Comparison of ENCODE assay signal across 9 mouse cellular contexts in genomic region chr11:49727877-49728276, GRCm38 (mm10). TPM values are rescaled to one million over a fixed set of nuclear protein-coding genes. Genes with fewer than 3 reads are reported as not detected.
DNase-seq lines count a peak whose midpoint lies in the region; ATAC-seq lines count a peak whose summit lies in the region.
"Had no signal": no experiment of that assay in that cellular context is flagged by ENCODE, and none has a peak within 500 bp of the region (broad histone marks: within the 10 kb centered on the region; RNA-seq: fewer than 3 reads in every experiment).

No protein-coding gene starts in this region.

- peaks cover 5% of the 10 kb centered on the region for H3K4me1 ChIP-seq in hindbrain, embryonic 10.5 days (replicated peaks)
- H3K4me1 ChIP-seq in hindbrain, embryonic 13.5 days (replicated peaks) = peaks cover 6% of the 10 kb centered on the region; the same call in 1 of the 2 replicates
- H3K4me1 ChIP-seq: limb, embryonic 15.5 days had no signal

- H3K36me3 ChIP-seq in hindbrain, embryonic 10.5 days = no peaks in the 10 kb centered on the region
- no peaks in the 10 kb centered on the region for H3K36me3 ChIP-seq in hindbrain, embryonic 13.5 days
- H3K36me3 ChIP-seq: limb, embryonic 15.5 days had no signal

- no peaks in the 10 kb centered on the region for H3K27me3 ChIP-seq in hindbrain, embryonic 10.5 days (ENCODE audit: insufficient read depth, poor library complexity, severe bottlenecking)
- H3K27me3 ChIP-seq in hindbrain, embryonic 13.5 days = no peaks in the 10 kb centered on the region
- H3K27me3 ChIP-seq: limb, embryonic 15.5 days had no signal

- H3K4me3 ChIP-seq in hindbrain, embryonic 10.5 days = no peak overlapping the region
- no peak overlapping the region for H3K4me3 ChIP-seq in hindbrain, embryonic 13.5 days
- H3K4me3 ChIP-seq: limb, embryonic 15.5 days had no signal

- intact Hi-C loops in heart, postnatal 14 days (cut with DNase I) = loop anchor here (2.0 to 5.0 kb wide), 4 partner anchors 76 to 141 kb away; no protein-coding TSS in a partner anchor

- H3K27ac ChIP-seq in hindbrain, embryonic 10.5 days = no peak overlapping the region
- H3K27ac ChIP-seq in hindbrain, embryonic 13.5 days = no peak overlapping the region
- H3K27ac ChIP-seq: limb, embryonic 15.5 days had no signal

- H3K4me2 ChIP-seq in hindbrain, embryonic 13.5 days = no peak overlapping the region
- H3K4me2 ChIP-seq: limb, embryonic 15.5 days had no signal

- no peak overlapping the region for H3K9ac ChIP-seq in hindbrain, embryonic 13.5 days
- H3K9ac ChIP-seq: limb, embryonic 15.5 days had no signal

- ATAC-seq in hindbrain, embryonic 13.5 days (ENCODE audit: low FRiP score) = no peak
- peak; percentile 74 for ATAC-seq in megakaryocyte-erythroid progenitor cell, adult 5-6 weeks (replicated peaks; ENCODE audit: low FRiP score, low TSS enrichment, poor library complexity, severe bottlenecking)

- DNase-seq in hindbrain, embryonic 10.5 days (ENCODE audit: low spot score) = peak; percentile 47
- peak; percentile 60 for DNase-seq in adrenal gland, adult 2 months
- peak; percentile 45 for DNase-seq in embryo, embryonic 9.5 days (ENCODE audit: extremely low spot score)
- peak; percentile 55 to 69 for DNase-seq in heart, postnatal 14 days
- DNase-seq in layer of hippocampus, postnatal 36 days = peak; percentile 33 to 34
- peak; percentile 9 for DNase-seq in spleen, adult 12 weeks (ENCODE audit: low spot score)

- H3K9me3 ChIP-seq in hindbrain, embryonic 10.5 days = no peaks in the 10 kb centered on the region
- no peaks in the 10 kb centered on the region for H3K9me3 ChIP-seq in hindbrain, embryonic 13.5 days
- H3K9me3 ChIP-seq: limb, embryonic 15.5 days had no signal

- WGBS in hindbrain, embryonic 10.5 days = 19% methylated on average over 3 of the region's 3 CpGs
- 15% methylated on average over 3 of the region's 3 CpGs for WGBS in hindbrain, embryonic 13.5 days

RNA-seq across cellular contexts. Expression of gene Cnot6, which starts 15.4 kb away (rescaled TPM):
- polyA plus RNA-seq in hindbrain, embryonic 10.5 days (2016; fragmentation: Nextera tagmentation; extraction: Ambion mirVana) = 57.3 and 60.8 TPM in 2 replicates
- polyA plus RNA-seq in hindbrain, embryonic 13.5 days (2015; fragmentation: Nextera tagmentation; extraction: Ambion mirVana) = 57.1 and 57.4 TPM in 2 replicates
- total RNA-seq in adrenal gland, adult 2 months (2021) = 10 to 100 TPM; 36.6 to 38.2 TPM
- 2.5 and 2.6 TPM in 2 replicates for polyA plus RNA-seq in adrenal gland, adult 2 months (2012; rRNA removed)
- total RNA-seq in heart, postnatal 14 days (2021) = 10 to 100 TPM; 33.1 to 39.6 TPM
- total RNA-seq in layer of hippocampus, postnatal 36 days (2021) = 10 to 100 TPM; 49.4 to 55.8 TPM
- total RNA-seq in megakaryocyte-erythroid progenitor cell, adult 5-6 weeks (2014; fragmentation: Nextera tagmentation) = 104 and 127 TPM in 2 replicates
- total RNA-seq in megakaryocyte-erythroid progenitor cell, adult 5-6 weeks (2017) = 69.7 and 111 TPM in 2 replicates

Comparison
In these comparisons a context has a peak if more than half of its experiments do, and no peak if none do; other contexts are left out.
1. DNase-seq: peak in every context shown above with its lines; median percentile 62 in heart, postnatal 14 days; 60 in adrenal gland, adult 2 months; 47 in hindbrain, embryonic 10.5 days; 45 in embryo, embryonic 9.5 days; 34 in layer of hippocampus, postnatal 36 days; 9 in spleen, adult 12 weeks.